Mouse (Mus musculus): Measurements from ENCODE around the gene Olfr1214. TPM values are rescaled to one million over a fixed set of nuclear protein-coding genes. Genes with fewer than 3 reads are reported as not detected.

Gene Olfr1214
- polyA plus RNA-seq, 1 experiment from 2014 or later, result not detected

Other genes starting within 250 kb of the Olfr1214 start
- gene Olfr1198, start 241.3 kb downstream of the Olfr1214 start, polyA plus RNA-seq (2015; fragmentation: Nextera tagmentation; extraction: Ambion mirVana), result not detected in 2 replicates
- not detected in 2 replicates for gene Olfr1199, start 232.2 kb downstream of the Olfr1214 start, polyA plus RNA-seq (2015; fragmentation: Nextera tagmentation; extraction: Ambion mirVana)
- not detected in 2 replicates for gene Olfr1200, start 222.2 kb downstream of the Olfr1214 start, polyA plus RNA-seq (2015; fragmentation: Nextera tagmentation; extraction: Ambion mirVana)
- not detected in 2 replicates for gene Olfr1201, start 199.6 kb downstream of the Olfr1214 start, polyA plus RNA-seq (2015; fragmentation: Nextera tagmentation; extraction: Ambion mirVana)
- gene Olfr1202, start 178.2 kb downstream of the Olfr1214 start, polyA plus RNA-seq (2015; fragmentation: Nextera tagmentation; extraction: Ambion mirVana), result not detected in 2 replicates
- not detected in 2 replicates for gene Olfr1205, start 162.9 kb downstream of the Olfr1214 start, polyA plus RNA-seq (2015; fragmentation: Nextera tagmentation; extraction: Ambion mirVana)
- not detected in 2 replicates for gene Olfr1204, start 143.4 kb downstream of the Olfr1214 start, polyA plus RNA-seq (2015; fragmentation: Nextera tagmentation; extraction: Ambion mirVana)
- gene Olfr1206, start 129.4 kb downstream of the Olfr1214 start, polyA plus RNA-seq (2015; fragmentation: Nextera tagmentation; extraction: Ambion mirVana), result not detected in 2 replicates
- not detected in 2 replicates for gene Olfr1208, start 90.3 kb downstream of the Olfr1214 start, polyA plus RNA-seq (2015; fragmentation: Nextera tagmentation; extraction: Ambion mirVana)
- not detected in 2 replicates for gene Olfr1209, start 77.5 kb downstream of the Olfr1214 start, polyA plus RNA-seq (2015; fragmentation: Nextera tagmentation; extraction: Ambion mirVana)
- gene Olfr1211, start 54.5 kb downstream of the Olfr1214 start, polyA plus RNA-seq (2015; fragmentation: Nextera tagmentation; extraction: Ambion mirVana), result not detected in 2 replicates
- gene Olfr1212, start 38.7 kb downstream of the Olfr1214 start, polyA plus RNA-seq (2015; fragmentation: Nextera tagmentation; extraction: Ambion mirVana), result not detected in 2 replicates
- not detected in 2 replicates for gene Gm13762, start 12.4 kb downstream of the Olfr1214 start, polyA plus RNA-seq (2015; fragmentation: Nextera tagmentation; extraction: Ambion mirVana)
- gene Olfr1215, start 14.3 kb upstream of the Olfr1214 start, polyA plus RNA-seq (2015; fragmentation: Nextera tagmentation; extraction: Ambion mirVana), result not detected in 2 replicates
- gene Olfr1216, start 25.7 kb upstream of the Olfr1214 start, polyA plus RNA-seq (2015; fragmentation: Nextera tagmentation; extraction: Ambion mirVana), result not detected in 2 replicates
- not detected in 2 replicates for gene Olfr1217, start 39.4 kb upstream of the Olfr1214 start, polyA plus RNA-seq (2015; fragmentation: Nextera tagmentation; extraction: Ambion mirVana)
- gene Olfr1218, start 68.5 kb upstream of the Olfr1214 start, polyA plus RNA-seq (2015; fragmentation: Nextera tagmentation; extraction: Ambion mirVana), result not detected in 2 replicates
- gene Olfr1219, start 90.9 kb upstream of the Olfr1214 start, polyA plus RNA-seq (2015; fragmentation: Nextera tagmentation; extraction: Ambion mirVana), result not detected in 2 replicates
- not detected in 2 replicates for gene Olfr1220, start 114.2 kb upstream of the Olfr1214 start, polyA plus RNA-seq (2015; fragmentation: Nextera tagmentation; extraction: Ambion mirVana)
- not detected in 2 replicates for gene Olfr1221, start 124.6 kb upstream of the Olfr1214 start, polyA plus RNA-seq (2015; fragmentation: Nextera tagmentation; extraction: Ambion mirVana)
- not detected in 2 replicates for gene Olfr1222, start 140.4 kb upstream of the Olfr1214 start, polyA plus RNA-seq (2015; fragmentation: Nextera tagmentation; extraction: Ambion mirVana)
- not detected in 2 replicates for gene Olfr1223, start 158.9 kb upstream of the Olfr1214 start, polyA plus RNA-seq (2015; fragmentation: Nextera tagmentation; extraction: Ambion mirVana)
- gene Olfr1224-ps1, start 171.4 kb upstream of the Olfr1214 start, polyA plus RNA-seq (2015; fragmentation: Nextera tagmentation; extraction: Ambion mirVana), result not detected in 2 replicates
- gene Olfr1225, start 182.0 kb upstream of the Olfr1214 start, polyA plus RNA-seq (2015; fragmentation: Nextera tagmentation; extraction: Ambion mirVana), result not detected in 2 replicates
- not detected in 2 replicates for gene Olfr1226, start 207.4 kb upstream of the Olfr1214 start, polyA plus RNA-seq (2015; fragmentation: Nextera tagmentation; extraction: Ambion mirVana)

Measured in heart, embryonic 16.5 days (tissue).